In genomic region chr17:79273551-79273950, GRCm38 (mm10) we compare ENCODE assay signal across 25 mouse cellular contexts.
A peak's percentile ranks its signal among the peaks of the same experiment; 100 is the strongest.
DNase-seq lines count a peak whose midpoint lies in the region; ATAC-seq and TF ChIP-seq lines count a peak whose summit lies in the region.
"Had no signal": no experiment of that assay in that cellular context is flagged by ENCODE, and none has a peak within 500 bp of the region (broad histone marks: within the 10 kb centered on the region; RNA-seq: fewer than 3 reads in every experiment).

No protein-coding gene starts in this region.

- no peak overlapping the region for H3K27ac ChIP-seq in heart, adult 2 months
- H3K27ac ChIP-seq: heart, embryonic 13.5 days; hindbrain, embryonic 14.5 days; hindbrain, postnatal 0 days had no signal

- no peaks in the 10 kb centered on the region; the same call in 1 of the 2 replicates for H3K4me1 ChIP-seq in heart, adult 2 months (ENCODE audit: control insufficient read depth, insufficient read depth, low read length)

- no peak for TF ChIP-seq CTCF in heart, adult 2 months (IDR thresholded peaks at IDR 0.05)

- intact Hi-C loops in heart, adult 2 months (cut with DNase I): no loop called here
- intact Hi-C loops in heart, postnatal 36 days (cut with DNase I): no loop called here

- no peak overlapping the region for H3K4me3 ChIP-seq in heart, adult 2 months
- H3K4me3 ChIP-seq: heart, embryonic 13.5 days had no signal

- ATAC-seq in megakaryocyte-erythroid progenitor cell, adult 5-6 weeks (replicated peaks; ENCODE audit: low FRiP score, low TSS enrichment, poor library complexity, severe bottlenecking): no peak
- ATAC-seq: activated CD4-positive, CD25-positive, alpha-beta regulatory T cell, adult 4 months; forebrain, embryonic 14.5 days; forebrain, postnatal 0 days; hindbrain, postnatal 0 days; intestine, postnatal 0 days had no signal

- H3K36me3 ChIP-seq in heart, adult 2 months (ENCODE audit: control insufficient read depth, insufficient read depth, low read length): no peaks in the 10 kb centered on the region
- H3K36me3 ChIP-seq: G1E; heart, embryonic 13.5 days had no signal

- no peaks in the 10 kb centered on the region for H3K79me2 ChIP-seq in heart, adult 2 months (replicated peaks; ENCODE audit: control insufficient read depth, insufficient read depth, low read length)

- no peak overlapping the region for H3K9ac ChIP-seq in heart, adult 2 months (ENCODE audit: low read depth, low read length)
- H3K9ac ChIP-seq: forebrain, postnatal 0 days; heart, embryonic 13.5 days; hindbrain, embryonic 14.5 days had no signal

- WGBS in heart, adult 2 months: 61% methylated on average over 8 of the region's 8 CpGs

- DNase-seq in heart, adult 11 months: peak; percentile 89
- DNase-seq in heart, adult 2 months: no peak
- DNase-seq in heart, postnatal 4 days: peak; percentile 15
- no peak for DNase-seq in heart, postnatal 36 days
- DNase-seq in NIH3T3 (ENCODE audit: low read depth): peak; percentile 57
- DNase-seq in skeletal muscle tissue, adult 2 months (ENCODE audit: low read depth, low spot score): peak; percentile 21
- DNase-seq in testis, postnatal 10 days (ENCODE audit: low spot score): no peak
- DNase-seq: adrenal gland, adult 8-10 months; adrenal gland, postnatal 25 days; cerebellum, adult 11-12 months; cerebellum, adult 8-10 months; cerebellum, postnatal 10 days; cerebellum, postnatal 36 days; forebrain, postnatal 0 days; gastrocnemius, postnatal 14 days; kidney, adult 2 months had no signal

- no peak for TF ChIP-seq POLR2A in heart, adult 2 months (IDR thresholded peaks at IDR 0.05; ENCODE audit: insufficient read depth, low read depth, low read length)

- no peak for TF ChIP-seq EP300 in heart, adult 2 months (IDR thresholded peaks at IDR 0.05; ENCODE audit: insufficient read depth, low read depth, low read length)

- H3K27me3 ChIP-seq in heart, adult 2 months (ENCODE audit: control insufficient read depth, insufficient read depth, low read length): no peaks in the 10 kb centered on the region
- H3K27me3 ChIP-seq: CH12.LX; heart, embryonic 13.5 days had no signal

Comparison
In these comparisons a context has a peak if more than half of its experiments do, and no peak if none do; other contexts are left out.
1. DNase-seq: peak in heart, adult 11 months (single experiment), heart, postnatal 4 days (single experiment), NIH3T3 (single experiment) and skeletal muscle tissue, adult 2 months (single experiment); none in heart, adult 2 months (0 of 2), heart, postnatal 36 days (0 of 2) and testis, postnatal 10 days (single experiment).